Mouse (Mus musculus) T-helper 17 cell (primary cell): ENCODE results near the gene Fam169b.
"Not testable (repeated sequence)": the region's sequence is repeated elsewhere in the genome, so short reads cannot be mapped to it uniquely, and the experiment has no call there.

Source experiments
- in situ Hi-C, 2 experiments: fragments of 300-600 bp; cut with MboI, MseI; formaldehyde crosslinking; loops; 1 replicate in 1 of 2; 2 replicates in 1 of 2; pipeline ENCODE4 v1.15.1; 2025; ENCODE audit warnings: high pct_unique_total_duplicates in 2 of 2

Fam169b gene

GRCm38 (mm10) chr7:68264028-68264453, 9.6 kb upstream of the Fam169b start, which contains the start of gene Pgpep1l:
Pgpep1l (minus strand) TSS chr7:68264233.
- in situ Hi-C loops = loop anchor here in 1 of 2 experiments (5.0 kb wide), 1 partner anchor 33 kb away; no protein-coding TSS in a partner anchor

DNA sequence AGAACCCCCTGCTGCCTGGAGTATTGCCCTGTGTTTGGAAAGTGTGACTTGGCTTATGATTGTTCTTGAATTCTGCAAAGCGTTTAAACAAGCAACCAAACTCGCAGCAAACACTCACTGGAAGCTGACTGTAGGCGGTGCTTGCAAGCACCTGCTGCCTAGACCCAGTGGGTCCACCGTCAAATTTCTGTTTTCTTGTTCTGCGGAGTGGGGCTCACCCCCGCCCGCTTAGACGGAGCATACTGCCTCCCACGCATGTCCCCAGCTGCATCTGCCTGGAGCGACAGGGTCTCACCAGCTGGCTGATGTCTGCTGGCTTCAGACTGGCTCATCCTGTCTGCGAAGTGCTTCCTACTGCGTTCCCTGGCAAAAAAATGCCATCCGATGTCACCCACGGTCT, 9.1 kb upstream of the Fam169b start:
- in situ Hi-C loops = loop anchor here in 1 of 2 experiments (5.0 kb wide), 1 partner anchor 33 kb away; no protein-coding TSS in a partner anchor

DNA sequence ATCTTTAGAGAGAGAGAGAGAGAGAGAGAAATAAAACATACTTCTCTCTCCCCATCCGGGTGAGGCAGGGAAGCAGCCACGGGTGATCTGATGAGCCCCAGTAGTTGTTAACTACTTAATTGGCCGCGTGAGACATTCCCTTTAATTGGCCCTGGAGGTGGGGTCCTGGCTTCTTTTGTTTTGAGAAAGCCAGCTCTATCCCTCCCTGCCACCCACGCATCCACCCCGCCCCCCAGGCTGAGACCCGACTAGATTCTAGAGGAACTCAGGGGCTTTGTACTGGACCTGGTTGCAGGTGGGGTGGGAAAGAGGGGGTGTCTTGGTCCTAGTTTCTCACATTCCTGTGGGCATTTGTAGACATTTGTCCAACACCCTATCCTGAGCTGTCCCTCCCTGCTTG, 8.2 kb upstream of the Fam169b start:
- in situ Hi-C loops = no loop called here

- in situ Hi-C loops = no loop called here
These were observed 6.9 kb upstream of the Fam169b start for GRCm38 (mm10) chr7:68266691-68267090.

DNA sequence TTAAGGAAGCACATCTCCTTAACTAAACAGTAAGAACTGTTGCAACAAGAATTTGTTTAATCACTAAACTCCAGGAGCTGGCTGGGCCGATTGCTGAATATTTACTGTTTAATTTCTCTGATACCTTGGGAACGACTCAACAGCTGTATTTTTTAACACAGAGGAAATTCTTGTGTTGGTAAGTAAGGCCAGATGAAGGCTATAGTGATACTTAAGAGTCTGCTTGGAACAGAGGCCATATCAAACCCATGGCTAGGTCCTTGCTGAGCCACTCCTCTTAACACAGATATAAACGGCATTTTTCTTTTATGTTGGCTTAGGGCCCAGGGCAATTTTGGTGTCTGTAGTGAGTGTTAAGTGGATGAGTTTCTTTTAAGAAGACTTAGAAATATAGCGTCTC, 3.1 kb upstream of the Fam169b start:
- in situ Hi-C loops = no loop called here

DNA sequence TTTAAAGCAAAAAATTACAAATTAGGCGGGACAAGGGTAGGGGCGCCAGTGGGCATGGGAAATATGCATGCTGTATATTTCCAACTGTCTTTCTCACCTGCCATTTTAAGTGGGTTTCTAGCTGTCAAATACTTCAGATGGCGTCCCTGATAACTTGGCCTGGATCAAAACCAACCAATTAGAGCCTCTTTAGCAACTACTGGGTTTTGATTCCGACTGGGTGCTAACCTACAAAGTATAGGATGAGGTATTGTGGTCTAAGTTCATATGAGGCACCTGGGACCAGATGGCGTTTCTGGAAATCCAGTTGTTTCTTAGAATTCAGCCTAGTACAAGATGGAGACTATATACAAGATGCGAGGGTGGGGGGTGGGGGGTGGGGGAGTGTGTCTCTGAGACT, 1.8 kb upstream of the Fam169b start:
- in situ Hi-C loops = no loop called here

- in situ Hi-C loops = no loop called here
These were observed 1.0 kb upstream of the Fam169b start for GRCm38 (mm10) chr7:68272607-68273006.

GRCm38 (mm10) chr7:68274218-68274617, 579 bp downstream of the Fam169b start:
- in situ Hi-C loops = no loop called here

DNA sequence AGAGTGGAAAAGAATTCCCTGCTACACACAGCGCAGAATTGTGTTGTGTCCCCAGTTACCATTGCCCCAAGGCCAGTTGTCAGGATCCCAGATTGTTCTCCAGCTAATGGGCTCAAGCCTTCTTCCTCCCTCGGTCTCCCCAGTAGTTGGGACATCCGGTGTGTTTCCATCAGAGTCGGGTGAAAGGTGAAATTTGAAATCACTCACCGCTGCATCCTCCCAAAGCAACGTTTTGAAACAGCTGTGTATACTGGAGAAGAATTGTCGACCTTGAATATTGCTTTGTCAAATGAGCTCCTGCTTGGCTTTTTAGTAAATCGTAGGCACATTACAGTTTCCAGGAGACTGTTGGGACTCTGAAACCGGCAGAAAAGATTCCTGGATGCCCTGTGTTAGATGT, 1.3 kb downstream of the Fam169b start:
- in situ Hi-C loops = no loop called here

DNA sequence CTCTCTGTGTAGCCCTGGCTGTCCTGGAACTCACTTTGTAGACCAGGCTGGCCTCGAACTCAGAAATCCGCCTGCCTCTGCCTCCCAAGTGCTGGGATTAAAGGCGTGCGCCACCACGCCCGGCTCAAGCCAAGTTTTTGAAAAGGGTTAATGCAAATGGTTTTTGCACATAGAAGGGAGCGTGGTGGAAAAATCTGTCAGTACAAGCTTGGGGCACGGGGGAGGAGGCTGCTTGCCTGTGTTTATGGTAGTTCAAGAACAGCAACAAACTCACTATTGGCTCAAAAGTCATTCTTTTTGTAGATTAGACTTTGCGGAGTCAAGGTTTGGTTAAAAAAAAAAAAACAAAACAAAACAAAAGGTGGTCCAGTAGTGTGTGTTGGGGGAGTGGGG, 1.8 kb downstream of the Fam169b start:
- in situ Hi-C loops = not testable (repeated sequence)

DNA sequence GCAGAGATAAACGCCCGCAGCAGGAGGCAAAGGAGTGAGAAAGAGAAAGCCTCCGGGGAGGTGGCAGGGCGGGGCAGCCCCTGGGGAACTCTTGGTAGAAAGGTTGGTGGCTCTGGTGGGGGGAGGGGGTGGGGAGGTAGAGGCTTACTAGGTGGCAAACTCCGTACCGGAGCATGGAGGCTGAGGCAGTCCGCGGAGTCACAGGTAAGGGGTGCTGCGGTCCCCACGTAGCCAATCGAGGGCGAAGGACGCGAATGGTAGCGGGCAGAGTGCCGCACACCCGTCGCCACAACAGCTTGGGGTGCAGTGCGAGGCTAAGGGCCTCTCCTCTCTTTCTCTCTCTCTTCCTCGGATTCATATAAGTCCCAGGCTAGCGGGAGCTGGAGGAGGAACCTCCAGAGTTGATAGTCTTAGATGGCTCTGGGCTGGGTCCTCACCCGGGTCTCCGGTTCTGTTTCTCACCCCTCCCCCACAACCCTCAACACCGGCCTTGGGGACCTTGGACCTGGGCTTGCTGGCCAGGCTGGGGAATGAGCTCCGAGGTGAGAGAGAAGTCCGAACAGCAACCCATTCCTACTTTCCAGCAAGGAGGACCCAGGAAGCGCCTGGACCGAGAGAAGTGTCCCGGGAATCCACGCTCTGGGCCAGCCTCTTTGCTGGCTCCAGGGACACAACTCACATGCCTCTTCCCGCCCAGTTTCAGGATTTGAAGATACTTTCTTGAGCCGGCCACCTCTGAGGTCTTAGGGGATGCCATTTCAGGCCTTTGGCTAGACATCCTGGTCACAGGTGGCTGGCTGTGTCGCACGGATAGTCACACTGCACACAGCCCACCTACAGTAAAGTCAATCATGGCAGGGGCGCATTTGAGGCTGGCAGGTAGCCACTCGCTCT, 2.4 kb downstream of the Fam169b start:
- in situ Hi-C loops = no loop called here

DNA sequence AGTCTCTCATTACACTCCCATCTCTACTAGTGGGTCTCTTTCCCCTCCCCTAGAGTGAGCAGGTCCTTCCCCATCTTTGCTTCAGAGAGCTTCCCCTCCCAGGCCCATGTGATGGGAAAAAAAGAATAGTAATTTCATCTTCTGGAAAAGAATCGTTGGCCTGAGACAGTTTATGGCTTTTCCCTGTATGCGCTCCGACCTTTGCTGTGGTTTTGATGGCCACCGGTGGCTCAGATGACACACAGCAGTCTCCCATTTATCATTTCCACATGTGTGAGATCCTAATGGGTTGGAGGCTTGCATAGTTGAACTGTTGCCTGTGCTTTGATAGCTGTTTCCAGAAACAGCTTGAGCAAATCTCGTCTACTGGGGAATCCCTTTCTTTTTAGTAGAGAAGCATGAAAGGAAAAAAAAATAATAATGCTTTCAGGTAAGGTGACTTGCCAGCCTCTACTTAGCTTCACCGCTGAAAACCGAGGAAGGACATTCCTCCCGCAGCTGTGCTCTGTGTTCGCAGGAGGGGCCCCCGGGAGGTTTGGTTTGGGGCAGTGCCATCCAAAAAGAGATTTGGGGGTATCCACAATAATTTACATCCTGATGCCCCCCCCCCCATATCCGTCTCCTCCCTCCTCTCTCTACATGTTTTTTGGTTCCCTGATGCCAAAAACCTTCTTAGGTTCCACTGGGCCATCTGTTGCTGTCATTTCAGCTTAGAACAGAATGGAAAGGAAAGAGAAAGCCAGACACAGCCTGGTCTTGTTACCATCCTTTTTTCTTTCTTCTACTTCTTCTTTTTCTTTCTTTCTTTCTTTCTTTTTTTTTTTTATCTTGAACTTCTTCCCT, 3.6 kb downstream of the Fam169b start:
- in situ Hi-C loops = no loop called here

GRCm38 (mm10) chr7:68277897-68278270, 4.2 kb downstream of the Fam169b start:
- in situ Hi-C loops = no loop called here

DNA sequence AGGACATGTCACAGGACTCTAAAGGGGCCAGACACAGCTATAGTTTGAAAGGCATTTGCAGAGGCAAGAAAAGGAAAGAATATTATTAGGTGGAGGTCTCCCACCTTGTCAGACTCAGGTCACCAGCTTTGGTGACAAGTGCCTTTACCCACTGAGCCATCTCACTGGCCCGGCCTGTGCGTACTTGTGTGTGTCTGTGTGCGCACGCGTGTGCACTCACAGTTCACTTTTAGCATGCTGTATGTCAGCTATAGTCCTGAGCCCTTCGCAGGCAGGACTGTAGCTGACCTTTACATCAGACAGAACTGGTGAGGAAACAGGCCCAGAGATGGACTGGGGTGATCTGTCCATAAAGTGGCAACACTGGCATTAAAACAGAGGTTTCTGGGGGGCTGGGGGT, 4.7 kb downstream of the Fam169b start:
- in situ Hi-C loops = no loop called here

- in situ Hi-C loops = no loop called here
These were observed 5.3 kb downstream of the Fam169b start for GRCm38 (mm10) chr7:68278908-68279307.

- in situ Hi-C loops = no loop called here
These were observed 5.8 kb downstream of the Fam169b start for GRCm38 (mm10) chr7:68279481-68279880.

- in situ Hi-C loops = no loop called here
These were observed 6.8 kb downstream of the Fam169b start for GRCm38 (mm10) chr7:68280352-68280869.

DNA sequence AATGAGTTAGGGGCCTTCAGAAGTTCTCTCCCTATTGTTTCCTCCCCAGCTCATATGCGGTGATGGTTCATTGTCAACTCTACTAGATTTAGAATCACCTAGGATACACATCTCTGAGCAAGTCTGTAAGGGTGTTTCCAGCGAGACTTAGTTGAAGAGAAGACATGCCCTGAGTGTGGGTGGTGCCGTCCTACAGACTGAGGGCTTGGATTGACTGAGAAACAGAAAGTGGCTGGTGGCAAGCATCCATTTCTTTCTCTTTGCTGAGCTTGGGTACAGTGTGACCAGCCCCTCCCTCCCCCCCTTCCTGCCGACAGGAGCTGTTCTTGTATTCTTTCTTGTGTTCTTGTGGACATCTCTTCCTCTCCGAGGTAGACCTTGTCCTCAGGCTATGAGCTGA, 7.7 kb downstream of the Fam169b start:
- in situ Hi-C loops = no loop called here

- in situ Hi-C loops = no loop called here
These were observed 8.9 kb downstream of the Fam169b start for GRCm38 (mm10) chr7:68282304-68283132.

DNA sequence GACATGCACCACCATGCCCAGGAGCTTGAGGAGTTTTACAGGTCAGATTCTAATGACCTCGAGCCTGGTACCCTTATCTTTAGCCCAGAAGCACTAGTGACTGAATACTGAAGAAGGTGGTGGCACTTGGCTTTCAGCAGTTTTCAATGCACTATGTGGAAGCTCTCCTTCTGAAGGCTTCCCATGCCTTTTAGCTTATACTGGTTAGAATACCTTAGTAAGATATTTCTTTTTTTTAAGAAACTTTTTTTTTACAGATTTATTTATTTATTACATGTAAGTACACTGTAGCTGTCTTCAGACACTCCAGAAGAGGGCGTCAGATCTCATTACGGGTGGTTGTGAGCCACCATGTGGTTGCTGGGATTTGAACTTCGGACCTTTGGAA, 9.5 kb downstream of the Fam169b start:
- in situ Hi-C loops = not testable (repeated sequence)

DNA sequence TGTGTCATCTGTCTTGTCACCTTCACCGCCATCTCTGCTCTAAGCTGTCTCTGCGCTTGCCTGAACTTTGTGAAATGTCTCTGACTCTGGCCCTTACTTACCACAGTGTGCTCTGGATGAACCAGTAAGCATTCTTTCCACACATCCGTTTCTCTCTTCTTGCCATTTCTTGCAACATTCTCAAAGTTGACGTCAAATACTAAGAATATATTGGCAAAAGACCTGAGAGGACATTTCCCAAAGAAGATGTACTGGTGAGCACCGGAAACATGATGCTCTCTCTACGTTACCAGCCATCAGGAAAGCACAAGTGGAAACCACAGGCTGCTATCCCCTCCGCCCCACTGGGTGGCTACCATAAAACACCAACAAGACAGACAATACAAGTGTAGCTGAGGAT, 10.1 kb downstream of the Fam169b start:
- in situ Hi-C loops = no loop called here
